Mouse (Mus musculus) layer of hippocampus, adult 18-20 months (tissue): ENCODE results near the gene Dcakd. TPM values are rescaled to one million over a fixed set of nuclear protein-coding genes. Genes with fewer than 3 reads are reported as not detected.

Experiments used
- DNase-seq, 2 experiments: peaks; one replicate each; pipeline ENCODE4 v3.0.0; 2022; ENCODE audit warnings: low spot score in 2 of 2
- microRNA-seq, 2 experiments: library from miRNA; unstranded; fragments of <30 nt; microRNA quantifications; one replicate each; pipeline ENCODE4 v1.2.0; 2021
- total RNA-seq, 2 experiments: library from RNA; stranded (reverse); gene quantifications; 2 replicates each; pipeline ENCODE4 v1.2.3; 2021

Gene Dcakd
- total RNA-seq, 2 experiments from 2014 or later = 68.9 to 69.0 TPM

DNA sequence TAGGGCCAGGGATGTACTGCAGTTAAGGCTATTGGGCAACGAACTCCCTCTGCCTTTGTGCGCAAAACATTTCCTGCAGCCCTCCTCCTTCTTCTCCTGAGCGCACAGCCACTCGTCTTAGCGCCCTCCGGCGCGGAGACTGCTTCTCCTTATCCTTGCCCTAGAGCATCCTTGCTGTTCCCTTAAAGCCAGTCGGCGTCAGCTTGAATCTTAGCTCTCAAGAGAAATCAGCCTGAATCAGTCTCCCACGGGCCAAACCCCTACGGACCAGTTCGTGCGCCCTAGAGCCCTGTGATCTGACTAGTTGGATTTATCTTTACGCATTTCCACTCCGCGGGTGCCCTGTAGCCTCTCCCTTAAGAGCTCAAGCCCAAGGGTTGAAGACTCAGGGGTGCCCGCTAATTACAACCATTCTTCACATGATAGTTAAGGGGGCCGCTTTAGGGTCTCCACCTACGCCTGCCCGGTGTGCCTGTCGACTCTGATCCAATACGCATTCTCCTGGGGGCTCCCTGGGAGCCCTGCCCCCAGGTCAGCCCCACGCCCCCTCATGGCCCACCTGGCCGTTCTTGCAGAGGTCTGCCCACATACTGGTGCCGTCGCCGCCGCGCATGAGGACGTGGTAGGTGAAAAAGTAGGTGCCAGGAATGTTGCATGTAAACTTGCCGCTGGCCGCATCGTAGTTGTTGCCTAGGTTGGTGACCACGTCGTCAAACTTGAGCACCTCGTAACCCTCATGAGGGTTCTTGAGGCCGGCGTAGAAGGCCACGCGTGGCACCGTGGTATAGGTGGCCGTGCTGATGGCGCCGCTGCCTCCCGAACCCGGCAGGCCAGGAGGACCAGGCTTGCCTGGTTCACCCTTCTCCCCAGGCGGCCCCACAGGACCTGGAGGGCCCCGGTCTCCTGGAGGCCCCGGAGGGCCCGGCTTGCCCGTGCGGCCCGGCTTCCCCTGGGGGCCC, 82.5 kb downstream of the Dcakd start:
- DNase-seq = no peak

Small RNA genes within 50 kb of the gene (microRNA-seq; reads per million reads assigned to microRNA genes)
- gene Mir6931 = 0 to 0.49 reads per million in 2 experiments

Other genes with a start within 250 kb of the Dcakd start
- 1 to 10 TPM; 3.0 to 3.8 TPM for gene Gjc1, start 208.6 kb downstream of the Dcakd start, total RNA-seq
- 1 to 10 TPM; 4.0 to 4.8 TPM for gene Higd1b, start 192.5 kb downstream of the Dcakd start, total RNA-seq
- 100 to 1,000 TPM; 123 to 126 TPM for gene Eftud2, start 147.3 kb downstream of the Dcakd start, total RNA-seq
- 1 to 10 TPM; 1.5 to 2.2 TPM for gene Ccdc103, start 147.1 kb downstream of the Dcakd start, total RNA-seq
- gene Fam187a, start 143.2 kb downstream of the Dcakd start, total RNA-seq = under 1 TPM in 1 of 2 experiments, not detected in 1; 0.27 TPM
- gene Gfap, start 127.4 kb downstream of the Dcakd start, total RNA-seq = 100 to 1,000 TPM; 441 to 481 TPM
- gene Kif18b, start 103.2 kb downstream of the Dcakd start, total RNA-seq = not detected
- gene C1ql1, start 81.6 kb downstream of the Dcakd start, total RNA-seq = 10 to 100 TPM; 17.3 to 20.4 TPM
- gene Nmt1, start 143 bp downstream of the Dcakd start, total RNA-seq = 100 to 1,000 TPM; 166 to 172 TPM
- gene Plcd3, start 73.3 kb upstream of the Dcakd start, total RNA-seq = 10 to 100 TPM; 11.0 TPM
- gene Acbd4, start 73.3 kb upstream of the Dcakd start, total RNA-seq = 10 to 100 TPM; 75.1 to 90.2 TPM
- gene Hexim1, start 87.9 kb upstream of the Dcakd start, total RNA-seq = 10 to 100 TPM; 53.7 to 57.3 TPM
- gene Hexim2, start 104.1 kb upstream of the Dcakd start, total RNA-seq = 10 to 100 TPM; 11.2 to 12.5 TPM
- gene Fmnl1, start 142.8 kb upstream of the Dcakd start, total RNA-seq = 100 to 1,000 TPM; 132 to 148 TPM
- gene 1700023F06Rik, start 180.2 kb upstream of the Dcakd start, total RNA-seq = 1 to 10 TPM; 1.6 to 2.2 TPM
- 1 to 10 TPM in 1 of 2 experiments, under 1 TPM in 1; 0.99 to 1.6 TPM for gene Spata32, start 190.1 kb upstream of the Dcakd start, total RNA-seq
- 1 to 10 TPM; 4.5 to 4.7 TPM for gene Map3k14, start 239.1 kb upstream of the Dcakd start, total RNA-seq